Mouse (Mus musculus): ENCODE data around the gene Tsc2.

DNA sequence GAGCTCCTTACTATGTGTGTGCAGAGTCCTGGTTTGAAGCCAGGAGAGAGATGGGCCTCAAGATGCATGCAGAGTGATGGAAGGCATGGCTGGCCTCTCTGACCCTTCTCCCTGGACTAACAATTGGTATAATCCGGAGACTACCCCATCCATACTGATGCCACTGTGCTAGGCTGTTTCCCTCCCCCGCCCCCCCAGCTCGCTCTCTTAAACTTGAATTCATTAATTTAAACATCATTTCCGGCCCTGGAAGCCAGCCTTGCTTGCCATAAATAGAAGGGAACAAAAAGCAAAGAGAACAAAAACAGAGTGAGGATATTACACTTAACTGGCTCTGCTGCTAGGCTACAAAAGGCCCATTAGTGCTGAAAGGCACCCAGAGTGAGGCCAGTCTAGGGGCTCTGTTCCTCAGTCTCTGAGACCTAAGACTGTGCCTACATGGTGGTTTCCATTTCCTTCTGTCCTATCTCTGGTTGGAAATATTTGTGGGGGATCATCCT is 73.8 kb downstream of the Tsc2 start:
- TF ChIP-seq CTCF (IDR thresholded peaks at IDR 0.05), result no peak
- peak; percentile 47; the same call in 1 of the 2 replicates for TF ChIP-seq POLR2A (IDR thresholded peaks at IDR 0.05; ENCODE audit: insufficient read depth, low read depth, low read length)
